Mouse (Mus musculus): Measurements from ENCODE around the gene Hif1an.

DNA sequence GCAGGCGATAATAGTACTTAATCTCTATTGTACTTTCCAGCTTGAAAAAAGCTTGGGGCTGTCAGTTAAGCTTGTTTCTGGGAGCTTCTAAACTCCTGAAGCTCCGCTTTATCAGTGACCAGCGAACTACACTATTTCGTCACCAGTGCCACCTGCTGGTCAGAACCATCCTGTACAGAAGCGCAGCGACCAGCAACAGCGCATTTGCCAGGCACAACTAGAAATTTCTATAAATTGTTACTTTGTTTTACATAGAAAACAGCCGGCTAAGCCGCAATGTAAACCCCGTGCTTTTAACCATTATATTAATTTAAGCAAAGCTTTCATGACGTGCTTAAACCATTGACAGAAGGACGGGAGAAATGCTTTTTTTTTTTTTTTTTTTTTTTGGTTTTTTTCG, 17.9 kb upstream of the Hif1an start:
- peak; percentile 81 for TF ChIP-seq CTCF (IDR thresholded peaks at IDR 0.05; ENCODE audit: control insufficient read depth, insufficient read depth, low read length)
- TF ChIP-seq POLR2A (IDR thresholded peaks at IDR 0.05; ENCODE audit: borderline replicate concordance, control insufficient read depth, low read depth, low read length): no peak

All from bone marrow, adult 2 months (tissue).